Mouse (Mus musculus): ENCODE data around the gene Gm14525. TPM values are rescaled to one million over a fixed set of nuclear protein-coding genes. Genes with fewer than 3 reads are reported as not detected.
"Not testable (repeated sequence)": the region's sequence is repeated elsewhere in the genome, so short reads cannot be mapped to it uniquely, and the experiment has no call there.

Gene Gm14525
- not detected in 2 replicates for polyA plus RNA-seq (2011; ENCODE audit: insufficient read depth, insufficient read length, low read depth, missing spikeins)

DNA sequence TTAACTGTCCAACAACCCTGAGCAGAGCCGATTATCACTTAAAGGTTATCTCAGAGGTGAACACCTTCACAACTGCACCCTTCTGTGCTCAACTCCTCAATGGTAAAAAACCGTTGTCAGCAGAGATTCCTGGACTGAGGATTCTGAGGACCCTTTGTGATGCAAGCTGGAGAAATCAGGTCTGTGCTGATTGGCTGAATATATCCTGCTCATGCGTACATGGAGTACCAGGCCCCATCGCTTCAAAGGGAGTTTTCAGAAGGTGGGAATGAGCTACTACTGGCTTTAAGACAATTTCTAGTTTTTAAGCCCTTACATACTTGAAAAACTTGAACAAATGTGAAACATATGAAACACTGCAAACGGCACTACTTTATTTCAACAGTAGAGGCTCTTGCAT, at the start of gene Gm14525:
Gene Gm14525 (minus strand): TSS at position 101 of the 400 bp plus-strand sequence.
- not testable (repeated sequence) for H3K27ac ChIP-seq (ENCODE audit: insufficient read depth, low read length); H3K36me3 ChIP-seq (ENCODE audit: control insufficient read depth, insufficient read depth, low read length, poor library complexity, severe bottlenecking); H3K4me3 ChIP-seq (ENCODE audit: low read depth, low read length); H3K27me3 ChIP-seq (ENCODE audit: control insufficient read depth, insufficient read depth, low read length, poor library complexity, severe bottlenecking); H3K4me1 ChIP-seq (ENCODE audit: control insufficient read depth, insufficient read depth, low read length); H3K9ac ChIP-seq (ENCODE audit: low read depth, poor library complexity, severe bottlenecking); H3K9me3 ChIP-seq (replicated peaks; ENCODE audit: control insufficient read depth, insufficient read depth, low read length, poor library complexity, severe bottlenecking)

Other genes with a start within 250 kb of the Gm14525 start
- gene Slx, start 157.1 kb downstream of the Gm14525 start, polyA plus RNA-seq (2011; ENCODE audit: insufficient read depth, insufficient read length, low read depth, missing spikeins): not detected in 2 replicates
- gene Gm6121, start 233.1 kb upstream of the Gm14525 start, polyA plus RNA-seq (2011; ENCODE audit: insufficient read depth, insufficient read length, low read depth, missing spikeins): not detected in 2 replicates